Mouse (Mus musculus): ENCODE measurements around the gene Ctsf. TPM values are rescaled to one million over a fixed set of nuclear protein-coding genes. Genes with fewer than 3 reads are reported as not detected.

Gene Ctsf
- polyA plus RNA-seq, 1 experiment from 2014 or later, result 61.7 TPM

- Histone ChIP-seq H3K27me3 (no peaks in the 10 kb centered on the region), H3K27ac (replicated peaks) (no peak overlapping the region), H3K9me3 (no peaks in the 10 kb centered on the region), H3K4me1 (0 out of 2 replicates have a peak, but pooled peaks cover 4% of the 10 kb centered on the region), H3K4me3 (no peak overlapping the region), H3K9ac (replicated peaks) (no peak overlapping the region), H3K36me3 (peaks cover 12% of the 10 kb centered on the region), H3K4me2 (replicated peaks) (no peak overlapping the region)
- WGBS, result 51% methylated on average over 7 of the region's 7 CpGs
- no peak for ATAC-seq (replicated peaks)
Observed at GRCm38 (mm10) chr19:4829156-4829555, 25.8 kb upstream of the Ctsf start.

GRCm38 (mm10) chr19:4833977-4834376, 21.0 kb upstream of the Ctsf start:
- H3K9ac ChIP-seq (replicated peaks), result no peak overlapping the region
- H3K4me2 ChIP-seq (replicated peaks), result no peak overlapping the region
- H3K27me3 ChIP-seq, result no peaks in the 10 kb centered on the region
- no peak for ATAC-seq (replicated peaks)
- WGBS, result 88% methylated on average over 8 of the region's 8 CpGs
- no peaks in the 10 kb centered on the region; the same call in 1 of the 2 replicates for H3K36me3 ChIP-seq
- no peak overlapping the region for H3K4me3 ChIP-seq
- no peaks in the 10 kb centered on the region for H3K9me3 ChIP-seq
- peaks cover 15% of the 10 kb centered on the region for H3K4me1 ChIP-seq
- no peak overlapping the region for H3K27ac ChIP-seq (replicated peaks)

GRCm38 (mm10) chr19:4836096-4836495, 18.8 kb upstream of the Ctsf start:
- Histone ChIP-seq H3K9me3 (no peaks in the 10 kb centered on the region), H3K9ac (replicated peaks) (no peak overlapping the region), H3K4me1 (peaks cover 16% of the 10 kb centered on the region), H3K27me3 (peaks cover 13% of the 10 kb centered on the region), H3K36me3 (no peaks in the 10 kb centered on the region; the same call in 1 of the 2 replicates), H3K4me2 (replicated peaks) (no peak overlapping the region), H3K4me3 (no peak overlapping the region), H3K27ac (replicated peaks) (no peak overlapping the region)
- WGBS, result 78% methylated on average over 2 of the region's 2 CpGs
- ATAC-seq (replicated peaks), result no peak

GRCm38 (mm10) chr19:4837049-4837448, 17.9 kb upstream of the Ctsf start:
- Histone ChIP-seq H3K27ac (replicated peaks) (no peak overlapping the region), H3K9me3 (no peaks in the 10 kb centered on the region), H3K4me3 (no peak overlapping the region), H3K9ac (replicated peaks) (no peak overlapping the region), H3K4me2 (replicated peaks) (no peak overlapping the region), H3K4me1 (peaks cover 16% of the 10 kb centered on the region), H3K36me3 (no peaks in the 10 kb centered on the region; the same call in 1 of the 2 replicates), H3K27me3 (peaks cover 16% of the 10 kb centered on the region)
- WGBS, result 89% methylated on average over 6 of the region's 6 CpGs
- ATAC-seq (replicated peaks), result no peak

- Histone ChIP-seq H3K4me2 (replicated peaks) (peak overlapping the region; percentile 84), H3K36me3 (no peaks in the 10 kb centered on the region), H3K4me3 (peak overlapping the region; percentile 47), H3K27me3 (peaks cover 18% of the 10 kb centered on the region), H3K9me3 (no peaks in the 10 kb centered on the region), H3K4me1 (peaks cover 16% of the 10 kb centered on the region), H3K9ac (replicated peaks) (peak overlapping the region; percentile 50), H3K27ac (replicated peaks) (no peak overlapping the region)
- peak; percentile 23; the same call in 1 of the 2 replicates for ATAC-seq (replicated peaks)
- WGBS, result 37% methylated on average over 10 of the region's 10 CpGs
Observed at GRCm38 (mm10) chr19:4838526-4839140, 16.3 kb upstream of the Ctsf start.

- Histone ChIP-seq H3K27ac (replicated peaks) (no peak within 1 kb of the TSS), H3K4me2 (replicated peaks) (peak within 1 kb of the TSS; percentile 84)
- under 1% methylated on average over 25 of the region's 25 CpGs for WGBS
Observed at GRCm38 (mm10) chr19:4839149-4839548, 15.8 kb upstream of the Ctsf start, which contains the start of the genes Ccs and Ccdc87. TSS of gene Ccs (minus strand) at chr19:4839332. TSS of gene Ccdc87 (plus strand) at chr19:4839366.

GRCm38 (mm10) chr19:4840848-4841247, 14.1 kb upstream of the Ctsf start:
- H3K27me3 ChIP-seq, result peaks cover 18% of the 10 kb centered on the region
- H3K9ac ChIP-seq (replicated peaks), result no peak overlapping the region
- no peaks in the 10 kb centered on the region for H3K36me3 ChIP-seq
- no peaks in the 10 kb centered on the region for H3K9me3 ChIP-seq
- ATAC-seq (replicated peaks), result no peak
- no peak overlapping the region for H3K4me2 ChIP-seq (replicated peaks)
- 87% methylated on average over 9 of the region's 9 CpGs for WGBS
- peaks cover 16% of the 10 kb centered on the region for H3K4me1 ChIP-seq
- no peak overlapping the region for H3K4me3 ChIP-seq
- H3K27ac ChIP-seq (replicated peaks), result no peak overlapping the region

More at GRCm38 (mm10) chr19:4839149-4839548, 15.8 kb upstream of the Ctsf start, which contains the start of the genes Ccs and Ccdc87:
- H3K9ac ChIP-seq (replicated peaks), result peak within 1 kb of the TSS; percentile 50
- ATAC-seq (replicated peaks), result peak; percentile 99
- no peaks in the 10 kb centered on the region for H3K36me3 ChIP-seq
- peak within 1 kb of the TSS; percentile 47 for H3K4me3 ChIP-seq
- peaks cover 18% of the 10 kb centered on the region for H3K27me3 ChIP-seq
- peaks cover 16% of the 10 kb centered on the region for H3K4me1 ChIP-seq
- no peaks in the 10 kb centered on the region for H3K9me3 ChIP-seq

GRCm38 (mm10) chr19:4842611-4843010, 12.3 kb upstream of the Ctsf start:
- Histone ChIP-seq H3K4me2 (replicated peaks) (no peak overlapping the region), H3K4me3 (no peak overlapping the region), H3K4me1 (peaks cover 16% of the 10 kb centered on the region), H3K36me3 (no peaks in the 10 kb centered on the region), H3K9ac (replicated peaks) (no peak overlapping the region), H3K27me3 (peaks cover 18% of the 10 kb centered on the region), H3K9me3 (no peaks in the 10 kb centered on the region), H3K27ac (replicated peaks) (no peak overlapping the region)
- ATAC-seq (replicated peaks), result no peak
- 79% methylated on average over 2 of the region's 2 CpGs for WGBS

- H3K27me3 ChIP-seq, result peaks cover 7% of the 10 kb centered on the region; the same call in 1 of the 2 replicates
- WGBS, result 76% methylated on average over 2 of the region's 2 CpGs
- no peak overlapping the region for H3K27ac ChIP-seq (replicated peaks)
- no peaks in the 10 kb centered on the region for H3K36me3 ChIP-seq
- H3K9me3 ChIP-seq, result no peaks in the 10 kb centered on the region
- no peak overlapping the region for H3K9ac ChIP-seq (replicated peaks)
- H3K4me3 ChIP-seq, result no peak overlapping the region
- H3K4me2 ChIP-seq (replicated peaks), result no peak overlapping the region
- no peaks in the 10 kb centered on the region for H3K4me1 ChIP-seq
- no peak for ATAC-seq (replicated peaks)
Observed at GRCm38 (mm10) chr19:4845846-4846245, 9.1 kb upstream of the Ctsf start.

GRCm38 (mm10) chr19:4847490-4847889, 7.4 kb upstream of the Ctsf start:
- no peaks in the 10 kb centered on the region for H3K4me1 ChIP-seq
- H3K4me2 ChIP-seq (replicated peaks), result no peak overlapping the region
- H3K9ac ChIP-seq (replicated peaks), result no peak overlapping the region
- no peaks in the 10 kb centered on the region for H3K36me3 ChIP-seq
- WGBS, result 35% methylated on average over 7 of the region's 7 CpGs
- no peak overlapping the region for H3K27ac ChIP-seq (replicated peaks)
- ATAC-seq (replicated peaks), result no peak
- no peaks in the 10 kb centered on the region for H3K9me3 ChIP-seq
- no peaks in the 10 kb centered on the region for H3K27me3 ChIP-seq
- no peak overlapping the region for H3K4me3 ChIP-seq

- Histone ChIP-seq H3K36me3 (no peaks in the 10 kb centered on the region), H3K4me1 (peaks cover 5% of the 10 kb centered on the region), H3K9me3 (no peaks in the 10 kb centered on the region), H3K27ac (replicated peaks) (no peak overlapping the region), H3K27me3 (no peaks in the 10 kb centered on the region), H3K4me2 (replicated peaks) (no peak overlapping the region), H3K9ac (replicated peaks) (no peak overlapping the region), H3K4me3 (no peak overlapping the region)
- 66% methylated on average over 4 of the region's 4 CpGs for WGBS
- ATAC-seq (replicated peaks), result no peak
Observed at GRCm38 (mm10) chr19:4849800-4850199, 5.1 kb upstream of the Ctsf start.

- H3K27me3 ChIP-seq, result no peaks in the 10 kb centered on the region
- no peak overlapping the region for H3K4me2 ChIP-seq (replicated peaks)
- H3K4me1 ChIP-seq, result peaks cover 6% of the 10 kb centered on the region
- no peak overlapping the region for H3K9ac ChIP-seq (replicated peaks)
- H3K36me3 ChIP-seq, result no peaks in the 10 kb centered on the region
- H3K9me3 ChIP-seq, result no peaks in the 10 kb centered on the region
- ATAC-seq (replicated peaks), result no peak
- H3K27ac ChIP-seq (replicated peaks), result no peak overlapping the region
- WGBS, result 28% methylated on average over 5 of the region's 5 CpGs
- no peak overlapping the region for H3K4me3 ChIP-seq
Observed at GRCm38 (mm10) chr19:4850281-4850680, 4.6 kb upstream of the Ctsf start.

GRCm38 (mm10) chr19:4855470-4855820, 515 bp downstream of the Ctsf start:
- 2% methylated on average over 14 of the region's 14 CpGs for WGBS
- peak; percentile 57 for ATAC-seq (replicated peaks)
- Histone ChIP-seq H3K4me1 (peaks cover 16% of the 10 kb centered on the region), H3K9me3 (no peaks in the 10 kb centered on the region), H3K27ac (replicated peaks) (peak overlapping the region; percentile 34; the same call in 1 of the 2 replicates), H3K4me3 (peak overlapping the region; percentile 81), H3K4me2 (replicated peaks) (peak overlapping the region; percentile 96), H3K36me3 (no peaks in the 10 kb centered on the region), H3K27me3 (peaks cover 5% of the 10 kb centered on the region; the same call in 1 of the 2 replicates), H3K9ac (replicated peaks) (peak overlapping the region; percentile 62)

Data from forebrain, embryonic 15.5 days (tissue).